Mouse (Mus musculus): ENCODE measurements around the gene Vps11. TPM values are rescaled to one million over a fixed set of nuclear protein-coding genes. Genes with fewer than 3 reads are reported as not detected.

The Vps11 gene
- polyA plus RNA-seq, 1 experiment from 2014 or later = 43.5 TPM

DNA sequence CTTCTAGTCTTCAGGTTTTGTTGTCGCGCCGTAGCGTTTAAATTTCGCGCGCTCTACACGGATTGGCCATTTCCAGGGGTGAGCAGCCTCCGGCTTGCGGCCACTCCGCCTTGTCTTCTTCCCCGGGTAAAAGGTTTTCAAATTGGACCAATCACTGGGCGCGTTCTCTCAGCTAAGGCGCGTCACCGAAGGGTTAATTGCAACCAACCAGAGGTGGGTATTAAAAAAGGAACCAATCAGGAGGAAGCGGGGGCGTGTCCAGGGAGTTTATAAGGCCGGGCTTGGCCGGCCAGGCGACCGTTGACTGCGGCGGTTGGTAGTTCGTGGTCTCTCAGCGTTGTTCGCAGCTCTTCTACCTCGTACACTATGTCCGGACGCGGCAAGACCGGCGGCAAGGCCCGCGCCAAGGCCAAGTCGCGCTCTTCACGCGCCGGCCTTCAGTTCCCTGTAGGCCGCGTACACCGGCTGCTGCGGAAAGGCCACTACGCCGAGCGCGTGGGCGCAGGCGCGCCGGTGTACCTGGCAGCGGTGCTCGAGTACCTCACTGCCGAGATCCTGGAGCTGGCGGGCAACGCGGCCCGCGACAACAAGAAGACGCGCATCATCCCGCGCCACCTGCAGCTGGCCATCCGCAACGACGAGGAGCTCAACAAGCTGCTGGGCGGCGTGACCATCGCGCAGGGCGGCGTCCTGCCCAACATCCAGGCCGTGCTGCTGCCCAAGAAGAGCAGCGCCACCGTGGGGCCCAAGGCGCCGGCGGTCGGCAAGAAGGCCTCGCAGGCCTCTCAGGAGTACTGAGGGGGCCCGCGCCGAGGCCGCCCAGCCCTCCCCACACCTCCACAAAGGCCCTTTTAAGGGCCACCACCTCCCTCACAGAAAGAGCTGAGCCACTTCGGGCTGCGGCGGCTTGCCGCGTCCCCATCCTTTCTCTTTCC lies 26.8 kb downstream of the Vps11 start, which contains the start of gene H2afx:
H2afx (plus strand) TSS at position 299 of the 935 bp plus-strand sequence.
- Histone ChIP-seq H3K9ac (ENCODE audit: low read depth, low read length) (peak within 1 kb of the TSS; percentile 84), H3K4me3 (ENCODE audit: low read length) (peak within 1 kb of the TSS; percentile 80), H3K4me1 (ENCODE audit: control insufficient read depth, insufficient read depth, low read depth, low read length) (peaks cover 21% of the 10 kb centered on the region), H3K36me3 (ENCODE audit: control insufficient read depth, insufficient read depth, low read length) (peaks cover 20% of the 10 kb centered on the region), H3K9me3 (ENCODE audit: control insufficient read depth, low read length) (no peaks in the 10 kb centered on the region), H3K4me2 (ENCODE audit: low read length) (peak within 1 kb of the TSS; percentile 89), H3K27ac (ENCODE audit: low read depth, low read length) (peak within 1 kb of the TSS; percentile 92), H3K27me3 (replicated peaks; ENCODE audit: control insufficient read depth, insufficient read depth, low read length) (no peaks in the 10 kb centered on the region)
- under 1% methylated on average over 86 of the region's 91 CpGs for WGBS
- peak; percentile 97 for ATAC-seq

- Histone ChIP-seq H3K9me3 (ENCODE audit: control insufficient read depth, low read length) (no peaks in the 10 kb centered on the region), H3K9ac (ENCODE audit: low read depth, low read length) (no peak overlapping the region), H3K4me2 (ENCODE audit: low read length) (no peak overlapping the region), H3K27me3 (replicated peaks; ENCODE audit: control insufficient read depth, insufficient read depth, low read length) (no peaks in the 10 kb centered on the region), H3K36me3 (ENCODE audit: control insufficient read depth, insufficient read depth, low read length) (peaks cover 22% of the 10 kb centered on the region), H3K4me1 (ENCODE audit: control insufficient read depth, insufficient read depth, low read depth, low read length) (peaks cover 21% of the 10 kb centered on the region), H3K4me3 (ENCODE audit: low read length) (no peak overlapping the region), H3K27ac (ENCODE audit: low read depth, low read length) (no peak overlapping the region)
- WGBS = 94% methylated on average over 13 of the region's 13 CpGs
- ATAC-seq = no peak
These were observed 28.4 kb downstream of the Vps11 start for GRCm38 (mm10) chr9:44332918-44333638.

- no peak overlapping the region for H3K27ac ChIP-seq (ENCODE audit: low read depth, low read length)
- no peak overlapping the region for H3K4me3 ChIP-seq (ENCODE audit: low read length)
- H3K36me3 ChIP-seq (ENCODE audit: control insufficient read depth, insufficient read depth, low read length) = peaks cover 22% of the 10 kb centered on the region
- WGBS = 97% methylated on average over 6 of the region's 6 CpGs
- no peak overlapping the region for H3K4me2 ChIP-seq (ENCODE audit: low read length)
- peaks cover 11% of the 10 kb centered on the region for H3K4me1 ChIP-seq (ENCODE audit: control insufficient read depth, insufficient read depth, low read depth, low read length)
- H3K27me3 ChIP-seq (replicated peaks; ENCODE audit: control insufficient read depth, insufficient read depth, low read length) = no peaks in the 10 kb centered on the region
- H3K9me3 ChIP-seq (ENCODE audit: control insufficient read depth, low read length) = no peaks in the 10 kb centered on the region
- no peak overlapping the region for H3K9ac ChIP-seq (ENCODE audit: low read depth, low read length)
- ATAC-seq = no peak
These were observed 30.7 kb downstream of the Vps11 start for GRCm38 (mm10) chr9:44330736-44331135.

- ATAC-seq = no peak
- H3K27me3 ChIP-seq (replicated peaks; ENCODE audit: control insufficient read depth, insufficient read depth, low read length) = no peaks in the 10 kb centered on the region
- peak overlapping the region; percentile 89 for H3K4me3 ChIP-seq (ENCODE audit: low read length)
- H3K27ac ChIP-seq (ENCODE audit: low read depth, low read length) = no peak overlapping the region
- H3K4me1 ChIP-seq (ENCODE audit: control insufficient read depth, insufficient read depth, low read depth, low read length) = peaks cover 12% of the 10 kb centered on the region
- peak overlapping the region; percentile 41; the same call in 1 of the 2 replicates for H3K9ac ChIP-seq (ENCODE audit: low read depth, low read length)
- 96% methylated on average over 5 of the region's 5 CpGs for WGBS
- H3K9me3 ChIP-seq (ENCODE audit: control insufficient read depth, low read length) = no peaks in the 10 kb centered on the region
- H3K4me2 ChIP-seq (ENCODE audit: low read length) = peak overlapping the region; percentile 86
- H3K36me3 ChIP-seq (ENCODE audit: control insufficient read depth, insufficient read depth, low read length) = peaks cover 15% of the 10 kb centered on the region
These were observed 33.5 kb downstream of the Vps11 start for GRCm38 (mm10) chr9:44327926-44328325.

- peak overlapping the region; percentile 85 for H3K27ac ChIP-seq (ENCODE audit: low read depth, low read length)
- peak overlapping the region; percentile 91 for H3K9ac ChIP-seq (ENCODE audit: low read depth, low read length)
- H3K9me3 ChIP-seq (ENCODE audit: control insufficient read depth, low read length) = no peaks in the 10 kb centered on the region
- under 1% methylated on average over 22 of the region's 22 CpGs for WGBS
- H3K4me2 ChIP-seq (ENCODE audit: low read length) = peak overlapping the region; percentile 86
- ATAC-seq = peak; percentile 22
- H3K27me3 ChIP-seq (replicated peaks; ENCODE audit: control insufficient read depth, insufficient read depth, low read length) = no peaks in the 10 kb centered on the region
- peaks cover 12% of the 10 kb centered on the region for H3K4me1 ChIP-seq (ENCODE audit: control insufficient read depth, insufficient read depth, low read depth, low read length)
- H3K4me3 ChIP-seq (ENCODE audit: low read length) = peak overlapping the region; percentile 89
- peaks cover 9% of the 10 kb centered on the region; the same call in 1 of the 2 replicates for H3K36me3 ChIP-seq (ENCODE audit: control insufficient read depth, insufficient read depth, low read length)
These were observed 34.3 kb downstream of the Vps11 start for GRCm38 (mm10) chr9:44327064-44327711.

DNA sequence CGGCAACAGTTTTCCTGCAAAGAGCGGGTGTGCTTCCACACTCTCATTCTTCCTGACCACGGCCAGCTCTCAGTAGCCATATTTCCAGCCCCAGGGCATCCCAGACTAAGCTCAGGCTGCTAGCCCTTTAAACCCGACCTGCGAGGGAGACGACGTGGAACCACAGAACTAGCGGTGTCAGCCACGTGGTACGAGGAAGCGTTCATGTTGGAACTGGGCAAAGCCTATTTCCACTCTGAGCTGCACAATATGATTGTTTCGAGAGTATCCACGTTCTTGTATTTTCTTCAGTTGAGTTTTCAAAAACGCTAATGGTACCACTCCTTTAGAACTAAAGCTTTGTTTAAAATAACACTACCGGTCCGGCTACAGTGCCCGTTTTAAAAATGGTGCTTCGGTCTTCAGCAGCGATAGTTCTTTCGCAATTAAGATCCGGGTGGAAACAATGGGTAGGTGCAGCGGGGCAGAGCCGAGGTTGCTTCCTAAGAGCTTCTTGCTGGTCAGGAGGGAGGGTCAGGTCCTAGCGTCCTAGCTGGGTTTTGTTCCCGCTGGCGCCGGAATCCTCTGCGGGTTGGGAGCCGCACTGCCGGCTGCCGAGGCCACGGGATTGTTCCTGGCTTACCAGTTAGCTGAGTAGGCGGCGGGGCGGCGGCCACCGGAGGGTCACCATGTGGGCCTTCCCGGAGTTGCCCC lies 35.0 kb downstream of the Vps11 start:
- H3K9ac ChIP-seq (ENCODE audit: low read depth, low read length) = peak overlapping the region; percentile 91
- no peaks in the 10 kb centered on the region for H3K9me3 ChIP-seq (ENCODE audit: control insufficient read depth, low read length)
- ATAC-seq = peak; percentile 97
- H3K36me3 ChIP-seq (ENCODE audit: control insufficient read depth, insufficient read depth, low read length) = peaks cover 4% of the 10 kb centered on the region; the same call in 1 of the 2 replicates
- peak overlapping the region; percentile 85 for H3K27ac ChIP-seq (ENCODE audit: low read depth, low read length)
- WGBS = under 1% methylated on average over 38 of the region's 38 CpGs
- H3K4me3 ChIP-seq (ENCODE audit: low read length) = peak overlapping the region; percentile 89
- peaks cover 12% of the 10 kb centered on the region for H3K4me1 ChIP-seq (ENCODE audit: control insufficient read depth, insufficient read depth, low read depth, low read length)
- peak overlapping the region; percentile 86 for H3K4me2 ChIP-seq (ENCODE audit: low read length)
- no peaks in the 10 kb centered on the region for H3K27me3 ChIP-seq (replicated peaks; ENCODE audit: control insufficient read depth, insufficient read depth, low read length)

GRCm38 (mm10) chr9:44325768-44326370 lies 35.6 kb downstream of the Vps11 start, which contains the start of gene Dpagt1:
Gene Dpagt1 (plus strand): TSS chr9:44326019.
- ATAC-seq = peak; percentile 67
- H3K4me2 ChIP-seq (ENCODE audit: low read length) = peak within 1 kb of the TSS; percentile 86

More at GRCm38 (mm10) chr9:44325768-44326370, 35.6 kb downstream of the Vps11 start, which contains the start of gene Dpagt1:
- peak within 1 kb of the TSS; percentile 89 for H3K4me3 ChIP-seq (ENCODE audit: low read length)
- H3K27me3 ChIP-seq (replicated peaks; ENCODE audit: control insufficient read depth, insufficient read depth, low read length) = no peaks in the 10 kb centered on the region
- peaks cover 3% of the 10 kb centered on the region; the same call in 1 of the 2 replicates for H3K36me3 ChIP-seq (ENCODE audit: control insufficient read depth, insufficient read depth, low read length)
- H3K9ac ChIP-seq (ENCODE audit: low read depth, low read length) = peak within 1 kb of the TSS; percentile 91
- peak within 1 kb of the TSS; percentile 85 for H3K27ac ChIP-seq (ENCODE audit: low read depth, low read length)
- no peaks in the 10 kb centered on the region for H3K9me3 ChIP-seq (ENCODE audit: control insufficient read depth, low read length)
- H3K4me1 ChIP-seq (ENCODE audit: control insufficient read depth, insufficient read depth, low read depth, low read length) = peaks cover 14% of the 10 kb centered on the region
- 3% methylated on average over 12 of the region's 12 CpGs for WGBS
